Mouse (Mus musculus) left cerebral cortex, adult 8-10 months (tissue): ENCODE data around the gene Tmem245. TPM values are rescaled to one million over a fixed set of nuclear protein-coding genes. Genes with fewer than 3 reads are reported as not detected.

Experiments
- DNase-seq, 2 experiments: peaks; one replicate each; pipeline ENCODE4 v3.0.0; 2022; ENCODE audit warnings: low spot score in 2 of 2
- total RNA-seq, 4 experiments: library from RNA; stranded (reverse); gene quantifications; 2 replicates each; pipeline ENCODE4 v1.2.4; 2022

The Tmem245 gene
- 10 to 100 TPM; 41.6 to 49.3 (median 45.9) TPM for total RNA-seq

DNA sequence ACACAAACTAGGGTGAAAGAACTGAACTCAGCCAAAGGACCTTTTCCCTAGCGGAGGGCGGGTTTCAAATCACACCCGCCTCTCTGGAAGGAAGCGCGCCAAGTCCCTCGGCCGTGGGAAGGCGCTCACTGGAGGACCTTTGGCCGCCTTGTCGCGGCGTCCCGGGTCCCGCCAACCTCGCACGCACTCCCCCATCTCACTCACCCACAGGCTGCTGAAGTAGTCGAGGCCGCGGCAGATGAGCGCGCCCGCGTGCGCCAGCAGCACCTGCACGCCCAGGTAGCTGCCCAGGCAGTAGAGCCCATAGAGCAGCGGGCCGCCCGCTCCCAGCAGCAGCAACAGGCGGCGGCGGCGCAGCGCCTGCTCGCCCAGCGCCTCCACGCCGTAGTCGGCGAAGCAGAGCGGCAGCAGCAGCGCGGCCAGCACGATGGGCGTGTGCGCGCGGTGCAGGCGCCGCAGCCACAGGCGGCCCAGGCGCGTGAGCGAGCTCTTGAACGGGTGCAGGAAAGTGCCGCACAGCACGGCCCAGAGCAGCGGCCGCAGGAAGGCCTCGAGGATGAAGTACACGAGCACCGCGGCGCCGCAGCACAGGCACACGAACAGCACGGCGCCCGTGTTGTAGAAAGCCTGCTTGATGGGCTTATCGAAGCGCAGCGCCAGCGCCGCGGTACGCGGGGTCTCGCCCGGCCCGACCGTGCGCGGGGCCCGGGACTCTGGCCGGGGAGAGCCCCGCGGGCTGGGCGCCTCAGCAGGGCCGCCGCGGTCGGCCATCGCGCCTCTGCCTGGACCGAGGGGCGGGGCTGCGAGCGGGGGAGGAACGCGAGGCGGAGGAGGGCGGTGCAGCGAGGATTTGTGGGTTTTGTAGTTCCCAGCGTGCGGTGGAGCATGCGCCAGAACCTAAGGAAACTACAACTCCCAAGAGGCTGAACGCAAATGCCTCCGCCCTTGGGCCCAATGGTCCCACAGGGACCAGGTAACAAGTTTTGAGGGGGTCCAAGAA is at the start of gene Tmem245:
Gene Tmem245 (minus strand): TSS at position 797 of the 1,000 bp plus-strand sequence.
- DNase-seq = peak; percentile 72 to 91

- DNase-seq = no peak
These were observed 46.1 kb upstream of the Tmem245 start for GRCm38 (mm10) chr4:56993331-56993730.

DNA sequence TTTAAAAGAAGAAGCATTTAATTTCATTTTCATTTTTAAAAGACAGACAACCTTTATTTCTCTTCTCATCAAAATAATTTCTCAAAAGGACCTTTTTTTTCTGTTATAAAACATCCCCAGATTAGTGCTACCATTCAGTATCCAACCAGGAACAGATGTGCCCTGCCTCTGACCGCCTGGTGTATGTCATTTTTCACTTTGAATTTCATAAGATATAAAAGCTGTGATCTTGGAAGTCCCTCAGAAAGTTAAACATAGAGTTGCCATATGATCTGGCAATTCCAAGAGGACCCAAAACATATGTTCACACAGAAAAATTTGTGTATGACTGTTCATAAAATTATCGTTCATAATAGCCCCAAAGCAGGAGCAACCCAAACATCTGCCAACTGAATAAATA is 44.7 kb upstream of the Tmem245 start:
- DNase-seq = no peak

GRCm38 (mm10) chr4:56990215-56990584 is 43.0 kb upstream of the Tmem245 start, which contains the start of gene Frrs1l:
TSS of gene Frrs1l (minus strand) at chr4:56990391.
- DNase-seq = peak; percentile 45 to 60

DNA sequence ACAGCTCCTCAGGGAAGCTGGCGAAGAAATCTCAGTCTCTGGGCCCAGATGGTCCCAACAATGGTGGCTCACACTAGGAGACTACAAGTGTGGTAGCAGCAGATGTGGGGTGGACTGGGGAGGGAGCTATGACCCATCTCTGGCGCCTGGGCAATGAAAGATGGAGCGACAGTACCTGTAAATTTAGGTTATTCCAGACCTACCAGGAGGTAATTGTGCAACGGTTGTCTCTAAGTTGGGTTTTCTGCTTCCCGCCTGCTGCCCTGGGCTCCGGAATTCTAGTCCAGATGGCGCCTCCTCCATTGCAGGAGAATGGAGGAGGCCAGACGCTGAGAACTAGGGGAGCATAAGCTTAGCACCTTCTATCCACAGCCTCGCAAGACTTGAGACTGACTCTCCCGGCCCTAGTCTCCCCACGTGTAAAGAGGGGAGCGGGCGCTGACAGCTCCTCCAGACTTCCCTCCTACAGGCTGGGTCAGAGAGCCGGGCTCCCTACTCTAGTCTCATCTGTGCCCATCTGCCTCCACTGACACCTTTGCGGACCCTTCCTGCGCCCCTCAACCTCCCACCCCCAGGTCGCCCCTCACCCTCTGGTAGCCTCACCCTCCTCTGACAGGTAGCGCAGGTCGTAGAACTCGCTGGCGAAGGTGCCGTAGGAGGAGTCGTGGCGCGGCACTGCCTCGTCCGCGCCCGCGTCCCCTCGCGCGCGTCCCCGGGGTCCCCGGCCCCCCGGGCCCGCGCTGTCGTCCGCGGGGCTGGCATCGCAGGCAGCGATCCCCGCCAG is 42.4 kb upstream of the Tmem245 start:
- DNase-seq = peak; percentile 18 to 60

DNA sequence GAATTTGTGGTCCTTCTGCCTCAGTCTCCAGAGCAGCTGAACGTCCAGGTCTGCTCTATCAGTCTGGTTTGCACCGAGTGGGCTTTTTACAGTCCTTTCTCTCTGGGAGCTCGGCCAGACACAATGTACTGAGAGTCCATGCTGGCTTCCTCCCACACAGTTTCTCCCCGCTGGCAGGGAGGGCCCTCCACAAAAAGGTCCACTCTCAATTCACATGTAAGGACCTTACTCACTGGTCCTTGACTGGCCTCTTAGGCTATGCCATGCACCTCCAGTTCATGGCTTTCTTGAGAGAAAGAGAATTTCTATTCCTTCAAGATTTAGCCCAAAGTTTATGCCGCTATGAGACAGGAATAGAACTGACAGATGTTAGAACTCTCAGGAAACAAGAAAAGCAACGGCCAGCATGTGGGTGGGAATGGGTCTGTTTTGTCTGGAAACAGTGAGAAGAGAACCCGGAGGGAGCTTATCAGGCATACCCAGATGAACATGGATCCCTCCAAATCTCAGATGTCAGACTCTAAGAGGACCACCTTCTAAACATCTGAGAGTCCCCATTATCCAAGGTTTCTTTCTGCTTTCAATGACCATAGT is 18.4 kb upstream of the Tmem245 start:
- peak; percentile 23 to 73 for DNase-seq

GRCm38 (mm10) chr4:56963687-56964086 is 16.4 kb upstream of the Tmem245 start:
- peak in 1 of 2 experiments; percentile 75 for DNase-seq

DNA sequence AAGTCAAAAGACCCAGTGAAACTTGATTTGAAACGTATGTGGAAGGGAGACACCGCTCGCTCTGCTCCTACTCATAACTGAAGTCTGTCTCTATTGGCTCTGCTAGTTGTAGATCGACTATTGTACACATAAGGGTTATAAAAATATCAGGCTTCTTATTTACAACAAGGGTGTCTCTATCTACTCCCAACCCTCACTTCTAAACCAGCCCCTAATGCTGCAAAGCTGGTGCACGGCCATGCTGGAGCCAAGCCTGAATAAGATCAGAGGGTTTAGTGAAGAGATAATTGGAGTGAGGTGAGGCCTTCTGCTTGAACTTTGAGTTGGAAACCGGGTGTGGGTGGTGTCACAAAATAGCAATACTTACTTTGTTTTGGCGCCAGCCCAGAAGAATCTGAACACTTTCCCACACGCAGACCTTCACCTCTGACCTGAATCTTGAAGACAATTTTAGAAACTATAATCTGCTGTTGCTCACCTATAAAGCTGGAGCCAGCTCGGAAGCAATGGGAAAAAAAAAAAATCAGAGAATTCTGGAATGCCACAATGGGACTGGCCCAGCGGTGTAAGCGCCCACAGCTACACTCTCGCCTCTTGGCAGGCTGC is 14.2 kb upstream of the Tmem245 start:
- DNase-seq = no peak

GRCm38 (mm10) chr4:56957518-56957917 is 10.3 kb upstream of the Tmem245 start:
- no peak for DNase-seq

DNA sequence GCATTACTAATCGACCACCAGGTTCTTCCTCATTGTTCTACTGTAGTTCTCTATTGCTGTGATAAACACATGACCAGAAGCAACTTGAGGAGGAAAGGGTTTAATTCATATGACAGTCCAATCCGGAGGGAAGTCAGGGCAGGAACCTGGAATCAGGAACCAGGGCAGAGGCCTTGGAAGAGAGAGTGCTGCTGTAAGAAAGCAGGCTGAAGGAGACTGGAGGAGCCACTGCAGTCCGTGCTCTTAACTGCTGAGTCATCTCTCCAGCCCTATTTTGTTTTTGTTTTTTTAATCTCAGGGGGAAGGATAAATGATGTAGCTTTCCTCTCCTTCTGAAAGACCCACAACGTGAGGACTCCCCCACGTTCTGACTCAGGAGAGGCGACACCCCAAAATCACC is 6.0 kb upstream of the Tmem245 start:
- no peak for DNase-seq

GRCm38 (mm10) chr4:56951701-56952100 is 4.5 kb upstream of the Tmem245 start:
- no peak for DNase-seq

DNA sequence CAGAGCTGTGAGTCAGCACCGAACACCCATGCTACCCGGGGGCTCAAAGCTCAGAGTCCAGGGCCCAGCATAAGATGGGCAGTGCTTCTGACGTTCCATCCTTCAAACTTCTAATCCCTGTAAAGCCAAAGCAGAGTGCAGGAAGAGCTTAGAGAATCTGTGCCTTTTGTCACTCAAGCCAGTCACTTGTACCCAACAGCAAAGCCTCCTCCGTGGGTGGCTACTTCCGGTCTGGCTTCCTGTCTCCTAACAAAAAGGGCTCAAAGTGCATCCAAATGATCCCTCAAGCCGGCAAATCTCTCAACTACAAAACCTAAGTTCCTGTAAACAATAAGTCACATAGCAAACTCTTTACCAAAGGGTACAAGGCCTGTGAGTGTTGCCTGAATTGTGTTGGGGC is 2.3 kb upstream of the Tmem245 start:
- DNase-seq = no peak

GRCm38 (mm10) chr4:56946180-56946579 is 1.1 kb downstream of the Tmem245 start:
- DNase-seq = no peak

DNA sequence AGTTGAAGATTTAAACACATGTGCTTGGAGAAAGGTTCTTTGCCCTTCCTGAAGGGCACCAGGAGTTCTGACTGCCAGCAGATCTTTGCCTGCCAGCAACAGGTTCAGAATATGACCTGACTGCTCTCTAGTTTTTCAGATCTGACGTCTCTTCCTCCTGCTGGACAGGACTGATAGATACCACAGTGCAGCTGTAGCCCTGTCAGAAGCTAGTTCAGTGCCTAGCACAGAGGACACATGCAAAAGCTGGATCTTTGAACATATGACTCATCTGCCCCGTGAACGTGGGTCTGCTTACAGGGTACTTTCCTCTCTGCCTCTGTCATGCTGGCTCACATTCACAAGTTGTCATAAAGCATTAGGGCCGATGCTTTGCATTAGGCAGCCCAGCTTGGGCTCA is 3.0 kb downstream of the Tmem245 start:
- DNase-seq = no peak

- no peak for DNase-seq
These were observed 4.0 kb downstream of the Tmem245 start for GRCm38 (mm10) chr4:56943258-56943657.

- DNase-seq = no peak
These were observed 4.7 kb downstream of the Tmem245 start for GRCm38 (mm10) chr4:56942567-56942966.

- no peak for DNase-seq
These were observed 5.8 kb downstream of the Tmem245 start for GRCm38 (mm10) chr4:56941481-56941880.

GRCm38 (mm10) chr4:56937136-56937535 is 10.1 kb downstream of the Tmem245 start:
- DNase-seq = no peak

GRCm38 (mm10) chr4:56935327-56935726 is 11.9 kb downstream of the Tmem245 start:
- no peak for DNase-seq

- no peak for DNase-seq
These were observed 14.1 kb downstream of the Tmem245 start for GRCm38 (mm10) chr4:56933154-56933553.

DNA sequence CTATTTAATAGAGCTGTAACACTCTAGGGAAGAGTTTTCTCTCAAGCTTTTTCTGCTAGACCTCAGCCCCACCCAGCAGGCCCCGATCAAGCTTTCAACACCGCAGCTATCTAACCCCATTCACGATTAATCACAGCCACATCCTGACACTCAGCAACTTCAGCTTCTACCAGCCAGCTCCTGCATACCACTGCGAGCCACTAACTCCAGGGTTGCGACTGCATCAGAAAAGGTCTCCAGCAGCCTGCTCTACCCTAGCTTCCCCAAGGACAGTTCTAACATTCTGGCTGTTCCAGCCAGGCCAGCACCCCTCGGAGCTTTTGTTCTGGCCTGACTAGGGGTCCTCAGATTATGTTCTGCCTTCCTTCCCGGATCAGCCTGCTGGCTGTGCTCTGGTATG is 15.1 kb downstream of the Tmem245 start:
- no peak for DNase-seq
